Mouse (Mus musculus): ENCODE measurements around the gene Ern1. TPM values are rescaled to one million over a fixed set of nuclear protein-coding genes. Genes with fewer than 3 reads are reported as not detected.

The Ern1 gene
- polyA plus RNA-seq, 2 experiments: 2.9 to 4.6 TPM

DNA sequence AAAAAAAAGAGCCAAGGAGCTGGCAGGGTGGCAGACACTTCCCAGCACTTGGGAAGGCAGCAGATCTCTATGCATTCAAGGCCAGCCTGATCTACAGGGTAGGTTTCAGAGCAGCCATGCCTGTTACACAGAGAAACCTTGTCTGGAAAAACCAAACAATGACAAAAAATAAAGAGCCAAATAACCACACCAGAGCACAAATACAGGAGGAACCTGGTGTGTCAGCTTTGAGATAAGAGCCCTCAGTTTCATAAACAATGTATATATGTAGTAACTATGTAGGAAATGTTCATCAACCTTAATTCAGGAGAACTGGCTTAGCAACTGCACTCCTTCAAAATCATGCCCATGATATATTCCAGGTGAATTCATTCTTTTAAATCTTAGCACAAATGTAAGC is 16.5 kb upstream of the Ern1 start:
- no peaks in the 10 kb centered on the region for H3K27me3 ChIP-seq (ENCODE audit: control insufficient read depth, insufficient read depth, low read length)
- DNase-seq (ENCODE audit: low read depth in 3 of 3, low spot score in 3 of 3): no peak

DNA sequence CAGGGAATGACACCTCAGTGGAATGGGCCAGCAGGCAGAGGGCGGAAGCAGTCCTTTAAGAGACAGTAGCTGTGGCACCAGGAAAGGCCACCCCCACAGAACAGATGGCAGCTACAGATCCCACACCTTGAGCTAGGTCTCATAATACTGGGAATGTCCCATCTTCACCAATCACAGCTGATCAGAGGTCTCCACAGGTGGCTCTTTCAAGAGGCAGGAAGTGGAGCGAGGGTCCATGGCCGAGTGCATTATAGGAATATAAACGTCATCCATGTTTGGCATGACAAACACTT is 15.7 kb upstream of the Ern1 start:
- no peak overlapping the region for H3K4me3 ChIP-seq (ENCODE audit: insufficient read depth in 1 of 2, low read depth in 2 of 2, low read length in 2 of 2)
- no peak overlapping the region for H3K27ac ChIP-seq
- peaks cover 0 to 2% of the 10 kb centered on the region in 2 experiments; a peak in 1 of 4 replicates for H3K4me1 ChIP-seq (replicated peaks; ENCODE audit: control insufficient read depth in 2 of 2, insufficient read depth in 2 of 2, low read length in 1 of 2)
- H3K27me3 ChIP-seq (ENCODE audit: control insufficient read depth, insufficient read depth, low read length): no peaks in the 10 kb centered on the region
- ATAC-seq (ENCODE audit: insufficient read depth) (no peak), DNase-seq (ENCODE audit: low read depth in 3 of 3, low spot score in 3 of 3) (no peak)
- no peaks in the 10 kb centered on the region; the same call in 1 of the 2 replicates for H3K36me3 ChIP-seq (replicated peaks; ENCODE audit: control insufficient read depth, insufficient read depth, low read depth)
- H3K9ac ChIP-seq (replicated peaks): no peak overlapping the region
- no peak overlapping the region for H3K4me2 ChIP-seq (ENCODE audit: low read depth)
- WGBS (ENCODE audit: insufficient replicate concordance): 68% methylated on average over 4 of the region's 4 CpGs
- no peak for TF ChIP-seq CTCF (IDR thresholded peaks at IDR 0.05; ENCODE audit: low read depth)
- no peak for TF ChIP-seq EP300 (IDR thresholded peaks at IDR 0.05; ENCODE audit: low read depth)
- peaks cover 9% of the 10 kb centered on the region for H3K9me3 ChIP-seq (ENCODE audit: control insufficient read depth, low read length)

More for the DNA sequence above, 16.5 kb upstream of the Ern1 start:
- H3K4me3 ChIP-seq (ENCODE audit: insufficient read depth in 1 of 2, low read depth in 2 of 2, low read length in 2 of 2): no peak overlapping the region
- H3K9ac ChIP-seq (replicated peaks): no peak overlapping the region
- ATAC-seq (ENCODE audit: insufficient read depth): no peak
- no peak overlapping the region for H3K4me2 ChIP-seq (ENCODE audit: low read depth)
- H3K4me1 ChIP-seq (replicated peaks; ENCODE audit: control insufficient read depth in 2 of 2, insufficient read depth in 2 of 2, low read length in 1 of 2): peaks cover 0 to 2% of the 10 kb centered on the region in 2 experiments; a peak in 1 of 4 replicates
- peaks cover 6% of the 10 kb centered on the region for H3K36me3 ChIP-seq (replicated peaks; ENCODE audit: control insufficient read depth, insufficient read depth, low read depth)
- H3K27ac ChIP-seq: no peak overlapping the region
- H3K9me3 ChIP-seq (ENCODE audit: control insufficient read depth, low read length): peaks cover 9% of the 10 kb centered on the region
- TF ChIP-seq CTCF (IDR thresholded peaks at IDR 0.05; ENCODE audit: low read depth): no peak

DNA sequence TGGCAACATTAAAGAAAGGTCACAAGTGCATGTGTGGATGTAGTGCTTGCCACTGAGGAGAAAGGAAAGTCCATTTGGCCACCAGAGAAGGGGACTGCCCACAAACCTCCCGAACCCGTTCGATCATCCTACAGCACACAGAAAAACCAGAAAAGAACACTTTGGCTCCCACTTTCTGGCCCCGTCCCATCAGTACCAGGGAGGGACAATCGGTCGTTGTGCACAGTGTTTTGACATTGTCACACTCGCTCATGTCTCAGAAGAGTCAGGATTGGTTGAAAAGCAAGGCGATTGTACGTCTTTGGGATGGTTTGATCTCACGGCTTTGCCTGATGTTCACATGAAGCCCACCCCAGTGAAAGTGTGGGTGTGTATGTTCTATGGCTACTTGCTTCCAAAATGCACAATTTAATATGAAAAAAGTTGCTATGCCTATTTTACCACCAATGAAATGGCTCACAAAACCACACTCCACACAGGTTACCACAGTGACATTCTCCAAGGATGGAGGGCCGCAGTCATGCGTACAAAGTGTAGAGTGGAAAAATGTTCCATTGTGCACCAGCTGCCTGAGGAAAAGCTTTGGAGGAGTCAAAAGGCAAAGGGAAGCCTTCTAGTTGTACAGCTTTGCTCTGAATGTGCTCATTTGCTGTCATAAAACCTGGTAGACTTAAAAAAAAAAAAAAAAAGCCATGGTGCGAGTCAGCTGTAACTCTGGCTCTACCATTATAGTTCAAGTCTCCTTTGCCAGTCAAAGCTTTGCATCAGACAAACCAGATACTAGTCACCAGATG is 15.2 kb upstream of the Ern1 start:
- no peaks in the 10 kb centered on the region; the same call in 1 of the 2 replicates for H3K36me3 ChIP-seq (replicated peaks; ENCODE audit: control insufficient read depth, insufficient read depth, low read depth)
- 35% methylated on average over 13 of the region's 13 CpGs for WGBS (ENCODE audit: insufficient replicate concordance)
- H3K9ac ChIP-seq (replicated peaks): no peak overlapping the region
- TF ChIP-seq CTCF (IDR thresholded peaks at IDR 0.05; ENCODE audit: low read depth): no peak
- TF ChIP-seq EP300 (IDR thresholded peaks at IDR 0.05; ENCODE audit: low read depth): no peak
- H3K9me3 ChIP-seq (ENCODE audit: control insufficient read depth, low read length): peaks cover 6% of the 10 kb centered on the region
- ATAC-seq (ENCODE audit: insufficient read depth) (no peak), DNase-seq (ENCODE audit: low read depth in 3 of 3, low spot score in 3 of 3) (no peak)
- no peak overlapping the region for H3K4me2 ChIP-seq (ENCODE audit: low read depth)
- H3K4me1 ChIP-seq (replicated peaks; ENCODE audit: control insufficient read depth in 2 of 2, insufficient read depth in 2 of 2, low read length in 1 of 2): peaks cover 0 to 2% of the 10 kb centered on the region in 2 experiments; a peak in 1 of 4 replicates
- H3K27ac ChIP-seq: no peak overlapping the region
- H3K4me3 ChIP-seq (ENCODE audit: insufficient read depth in 1 of 2, low read depth in 2 of 2, low read length in 2 of 2): no peak overlapping the region
- no peaks in the 10 kb centered on the region for H3K27me3 ChIP-seq (ENCODE audit: control insufficient read depth, insufficient read depth, low read length)

DNA sequence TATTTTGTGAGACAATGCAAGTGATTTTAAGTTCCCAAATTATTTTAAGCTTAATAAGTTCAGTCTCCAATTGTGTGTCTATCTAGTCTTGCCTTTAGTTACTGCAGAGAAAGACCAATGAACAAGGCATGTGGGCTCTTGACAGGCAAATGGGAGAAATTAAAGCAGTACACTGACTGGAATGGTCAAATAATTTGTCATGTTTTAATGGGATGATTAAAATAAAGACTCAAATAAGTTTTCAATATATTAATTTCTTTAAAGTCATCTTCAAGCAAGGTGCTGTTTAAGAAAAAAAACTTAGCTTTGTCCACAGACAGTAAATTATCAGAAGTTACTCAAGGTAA is 14.5 kb upstream of the Ern1 start:
- no peak overlapping the region; a peak in 1 of 4 replicates for H3K4me3 ChIP-seq (ENCODE audit: insufficient read depth in 1 of 2, low read depth in 2 of 2, low read length in 2 of 2)
- peaks cover 0 to 2% of the 10 kb centered on the region in 2 experiments; a peak in 1 of 4 replicates for H3K4me1 ChIP-seq (replicated peaks; ENCODE audit: control insufficient read depth in 2 of 2, insufficient read depth in 2 of 2, low read length in 1 of 2)
- H3K4me2 ChIP-seq (ENCODE audit: low read depth): peak overlapping the region; percentile 75
- no peaks in the 10 kb centered on the region; the same call in 1 of the 2 replicates for H3K36me3 ChIP-seq (replicated peaks; ENCODE audit: control insufficient read depth, insufficient read depth, low read depth)
- H3K27me3 ChIP-seq (ENCODE audit: control insufficient read depth, insufficient read depth, low read length): no peaks in the 10 kb centered on the region
- TF ChIP-seq CTCF (IDR thresholded peaks at IDR 0.05; ENCODE audit: low read depth) (no peak), EP300 (IDR thresholded peaks at IDR 0.05; ENCODE audit: low read depth) (no peak)
- DNase-seq (ENCODE audit: low read depth in 3 of 3, low spot score in 3 of 3) (no peak), ATAC-seq (ENCODE audit: insufficient read depth) (no peak)
- peak overlapping the region; percentile 83 for H3K27ac ChIP-seq
- no peaks in the 10 kb centered on the region for H3K9me3 ChIP-seq (ENCODE audit: control insufficient read depth, low read length)
- H3K9ac ChIP-seq (replicated peaks): no peak overlapping the region; the same call in 1 of the 2 replicates

DNA sequence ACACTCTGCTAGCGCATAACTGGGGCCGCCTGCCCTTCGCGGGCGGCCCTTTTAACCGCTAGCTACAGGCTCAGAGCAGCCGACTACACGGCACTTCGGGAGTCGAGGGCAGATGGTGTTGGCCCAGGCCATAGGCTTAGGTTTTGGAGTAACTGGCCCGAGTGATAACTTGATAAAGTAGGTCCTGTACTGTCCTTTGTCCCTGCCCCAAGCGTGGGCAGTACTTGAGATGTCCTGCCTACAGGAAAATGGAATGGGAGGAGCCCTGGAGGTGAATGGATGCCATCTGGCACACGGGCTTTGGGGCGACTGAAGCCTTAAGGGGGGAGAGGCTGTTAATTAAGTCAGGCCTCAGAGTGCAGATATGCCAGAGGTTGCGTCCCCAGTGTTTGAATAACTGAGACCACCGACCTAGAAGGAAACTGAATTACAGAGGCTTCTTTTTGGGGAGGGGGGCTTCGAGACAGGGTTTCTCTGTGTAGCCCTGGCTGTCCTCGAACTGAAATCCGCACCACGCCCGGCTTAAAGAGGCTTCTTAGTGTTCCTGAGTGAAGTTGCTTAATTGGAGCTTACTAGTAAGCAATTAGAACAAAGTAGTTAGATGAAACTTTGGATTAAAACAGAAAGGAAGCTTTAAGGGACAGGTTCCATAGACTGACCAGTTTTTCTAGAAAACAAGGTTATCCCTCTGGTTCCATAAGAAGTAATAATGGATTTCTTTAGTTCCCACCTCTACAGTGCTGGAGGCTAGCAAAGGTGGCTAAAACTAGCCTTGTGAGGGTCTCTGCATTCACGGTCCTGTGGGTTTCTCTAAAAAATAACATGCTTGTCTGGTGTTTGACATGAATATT is 13.9 kb upstream of the Ern1 start:
- TF ChIP-seq EP300 (IDR thresholded peaks at IDR 0.05; ENCODE audit: low read depth): 0 out of 2 replicates have a peak, but pooled peaks have one; percentile 12
- TF ChIP-seq CTCF (IDR thresholded peaks at IDR 0.05; ENCODE audit: low read depth): no peak
- peak overlapping the region; percentile 85 for H3K9ac ChIP-seq (replicated peaks)
- H3K27ac ChIP-seq: peak overlapping the region; percentile 83
- peaks cover 0 to 2% of the 10 kb centered on the region in 2 experiments; a peak in 1 of 4 replicates for H3K4me1 ChIP-seq (replicated peaks; ENCODE audit: control insufficient read depth in 2 of 2, insufficient read depth in 2 of 2, low read length in 1 of 2)
- no peaks in the 10 kb centered on the region for H3K27me3 ChIP-seq (ENCODE audit: control insufficient read depth, insufficient read depth, low read length)
- under 1% methylated on average over 22 of the region's 22 CpGs for WGBS (ENCODE audit: insufficient replicate concordance)
- peak overlapping the region; percentile 75 for H3K4me2 ChIP-seq (ENCODE audit: low read depth)
- DNase-seq (ENCODE audit: low read depth in 3 of 3, low spot score in 3 of 3) (peak in 1 of 3 experiments; percentile 38), ATAC-seq (ENCODE audit: insufficient read depth) (peak; percentile 51)
- no peaks in the 10 kb centered on the region; the same call in 1 of the 2 replicates for H3K36me3 ChIP-seq (replicated peaks; ENCODE audit: control insufficient read depth, insufficient read depth, low read depth)
- no peaks in the 10 kb centered on the region for H3K9me3 ChIP-seq (ENCODE audit: control insufficient read depth, low read length)
- peak overlapping the region; percentile 82 to 89 for H3K4me3 ChIP-seq (ENCODE audit: insufficient read depth in 1 of 2, low read depth in 2 of 2, low read length in 2 of 2)
